Mouse (Mus musculus) CH12.LX (cell line): Measurements from ENCODE around the gene Fbxo22.

ENCODE experiments used
- CTCF ChIP-seq, 2 experiments: IDR thresholded peaks in 1 of 2; conservative IDR thresholded peaks in 1 of 2; 2 replicates each; pipeline ENCODE4 v1.5.1; 2011 to 2012; ENCODE audit warnings: low read depth in 2 of 2, low read length in 2 of 2, improper control_type of control experiment in 1 of 2, inconsistent platforms in 1 of 2, mild to moderate bottlenecking in 1 of 2, moderate library complexity in 1 of 2
- E2F4 ChIP-seq: IDR thresholded peaks from 2 replicates; pipeline ENCODE4 v1.6.1; 2011; ENCODE audit warnings: low read depth, low read length, improper control_type of control experiment; ENCODE audit not compliant: insufficient replicate concordance
- ELF1 ChIP-seq: IDR thresholded peaks from 2 replicates; pipeline ENCODE4 v1.6.1; 2014; ENCODE audit warnings: low read depth, mild to moderate bottlenecking, inconsistent platforms, low read length, improper control_type of control experiment
- EP300 ChIP-seq: IDR thresholded peaks from 2 replicates; pipeline ENCODE4 v1.6.1; 2011; ENCODE audit warnings: low read length, improper control_type of control experiment
- MAX ChIP-seq: IDR thresholded peaks from 2 replicates; pipeline ENCODE4 v1.6.1; 2011; ENCODE audit warnings: low read length, improper control_type of control experiment
- POLR2A ChIP-seq: IDR thresholded peaks from 2 replicates; pipeline ENCODE4 v1.6.1; 2011; ENCODE audit warnings: low read depth, mild to moderate bottlenecking, improper control_type of control experiment, low read length
- POLR2AphosphoS2 ChIP-seq: IDR thresholded peaks from 2 replicates; pipeline ENCODE4 v1.6.1; 2011; ENCODE audit warnings: low read depth, low read length, improper control_type of control experiment
- RAD21 ChIP-seq: IDR thresholded peaks from 2 replicates; pipeline ENCODE4 v1.6.1; 2011; ENCODE audit warnings: low read depth, mild to moderate bottlenecking, low read length, improper control_type of control experiment, moderate library complexity
- ZKSCAN1 ChIP-seq: IDR thresholded peaks from 2 replicates; pipeline ENCODE4 v1.6.1; 2012; ENCODE audit warnings: low read depth, inconsistent platforms, low read length, improper control_type of control experiment, borderline replicate concordance
- ZMIZ1 ChIP-seq: IDR thresholded peaks from 2 replicates; pipeline ENCODE4 v1.6.1; 2012; ENCODE audit warnings: low read depth, mild to moderate bottlenecking, inconsistent platforms, low read length, improper control_type of control experiment

DNA sequence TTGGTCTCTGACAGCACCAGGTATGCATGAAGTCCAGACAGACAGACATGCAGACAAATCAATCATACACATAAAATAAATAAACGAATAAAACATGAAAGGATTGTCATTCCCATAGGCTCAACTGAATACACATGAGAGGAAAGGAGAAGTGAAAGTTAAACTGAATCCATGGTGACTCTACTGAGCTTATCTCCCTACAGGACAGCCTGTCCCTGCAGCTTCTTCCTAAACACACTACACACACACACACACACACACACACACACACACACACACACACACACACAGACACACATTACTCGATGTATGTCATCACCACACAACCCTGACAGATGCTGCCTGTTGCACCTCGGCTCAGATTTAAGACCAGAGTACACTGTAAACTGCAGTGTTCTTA, 35.4 kb downstream of the Fbxo22 start:
- TF ChIP-seq CTCF (conservative IDR thresholded peaks at IDR 0.05 in 1 of 2, IDR thresholded peaks at IDR 0.05 in 1 of 2; ENCODE audit: low read depth in 2 of 2, low read length in 2 of 2) (no peak), ZKSCAN1 (no peak), MAX (no peak), RAD21 (no peak), E2F4 (no peak), EP300 (no peak), POLR2A (no peak), ELF1 (no peak), POLR2AphosphoS2 (no peak), ZMIZ1 (no peak)
